Mouse (Mus musculus) C2C12 (cell line): Measurements from ENCODE around the gene Cenpo. TPM values are rescaled to one million over a fixed set of nuclear protein-coding genes. Genes with fewer than 3 reads are reported as not detected.
"Not testable (repeated sequence)": the region's sequence is repeated elsewhere in the genome, so short reads cannot be mapped to it uniquely, and the experiment has no call there.

Experiments
- H3K27me3 ChIP-seq: one replicate; pipeline ENCODE4 v1.6.1; 2011; ENCODE audit not compliant: control insufficient read depth, insufficient read depth, insufficient read length
- H3K36me3 ChIP-seq: one replicate; pipeline ENCODE4 v1.6.1; 2011; ENCODE audit not compliant: control insufficient read depth, insufficient read depth
- H3K4me3 ChIP-seq: one replicate; pipeline ENCODE4 v1.5.1; 2011; ENCODE audit warnings: mild to moderate bottlenecking, control low read depth; ENCODE audit not compliant: poor library complexity, insufficient read depth, severe bottlenecking
- H3K79me2 ChIP-seq: one replicate; pipeline ENCODE4 v1.6.1; 2011; ENCODE audit not compliant: control insufficient read depth, insufficient read depth
- H3K79me3 ChIP-seq: one replicate; pipeline ENCODE4 v1.6.1; 2011; ENCODE audit warnings: low read depth, control low read depth
- H3ac ChIP-seq: one replicate; pipeline ENCODE3; 2011; ENCODE audit warnings: low read depth; ENCODE audit not compliant: control insufficient read depth, insufficient read length
- CEBPB ChIP-seq: IDR thresholded peaks from one replicate; pipeline ENCODE4 v1.6.1; 2011; ENCODE audit warnings: low read depth, mild to moderate bottlenecking, control low read depth, moderate library complexity
- CTCF ChIP-seq: IDR thresholded peaks from one replicate; pipeline ENCODE4 v1.5.1; 2011; ENCODE audit not compliant: control insufficient read depth, insufficient read depth, insufficient read length
- FOSL1 ChIP-seq: IDR thresholded peaks from one replicate; pipeline ENCODE4 v1.8.0; 2011; ENCODE audit warnings: mild to moderate bottlenecking, low read length; ENCODE audit not compliant: poor library complexity, insufficient read depth, severe bottlenecking
- MAX ChIP-seq: IDR thresholded peaks from one replicate; pipeline ENCODE4 v1.6.1; 2011; ENCODE audit warnings: mild to moderate bottlenecking, control low read depth
- MYOD1 ChIP-seq: IDR thresholded peaks from one replicate; pipeline ENCODE4 v1.6.1; 2011; ENCODE audit warnings: low read depth; ENCODE audit not compliant: control insufficient read depth, insufficient read length
- MYOG ChIP-seq: IDR thresholded peaks from one replicate; pipeline ENCODE4 v1.6.1; 2011; ENCODE audit not compliant: control insufficient read depth, insufficient read length; ENCODE audit errors: extremely low read depth
- USF1 ChIP-seq: IDR thresholded peaks from one replicate; pipeline ENCODE4 v1.6.1; 2011; ENCODE audit warnings: low read depth, mild to moderate bottlenecking, control low read depth, moderate library complexity
- polyA plus RNA-seq: library from polyadenylated mRNA; unstranded; fragments of >200 nt; fragmentation: generic; extraction: Trizol; gene quantifications from one replicate; pipeline ENCODE4 v1.2.1, GENCODE M21; 2012; ENCODE audit warnings: missing spikeins

The Cenpo gene
- polyA plus RNA-seq, 1 experiment: 11.8 TPM

DNA sequence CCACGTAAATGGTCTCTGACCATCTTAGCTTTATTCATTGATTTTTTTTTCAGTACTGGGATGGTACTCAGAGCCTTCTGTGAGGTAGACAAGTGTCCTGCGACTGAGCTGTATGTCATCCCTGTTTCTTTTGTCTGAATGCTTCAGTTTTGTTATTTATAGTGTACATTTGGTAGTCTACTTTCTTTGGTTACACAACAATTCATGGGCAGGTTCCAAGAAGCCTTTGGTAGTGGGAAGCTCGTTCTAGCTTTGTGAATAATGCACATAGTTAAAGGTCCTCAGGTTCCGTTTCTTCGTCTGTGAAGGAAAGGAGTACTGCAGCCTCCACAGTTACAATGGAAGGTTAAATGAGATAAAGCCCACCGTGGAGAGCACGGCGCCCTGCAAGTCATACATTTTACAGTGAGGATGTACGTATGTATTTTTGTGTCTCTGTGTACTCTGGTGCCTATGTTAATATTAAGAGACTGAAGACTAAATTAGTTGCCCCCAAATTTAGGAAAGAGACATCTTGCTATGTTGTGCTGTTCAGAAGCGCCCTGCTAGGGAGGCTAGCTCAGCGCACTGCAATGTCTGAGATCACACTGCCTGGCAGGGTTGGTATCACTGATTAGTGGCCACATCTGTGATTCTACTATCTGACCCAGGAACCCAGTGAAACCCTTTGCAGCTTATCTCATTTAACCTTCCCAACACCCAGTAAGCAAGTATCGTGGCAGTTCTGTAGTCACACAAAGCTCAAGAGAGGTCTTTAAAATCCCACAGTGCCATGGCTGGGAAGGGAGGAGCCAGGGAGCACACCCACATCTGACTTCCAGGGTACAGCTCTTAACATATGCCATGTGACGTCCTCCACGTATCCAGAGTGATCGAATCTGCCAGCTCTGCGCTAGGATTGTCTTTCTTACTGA, 18.9 kb upstream of the Cenpo start:
- no peaks in the 10 kb centered on the region for H3K79me3 ChIP-seq
- H3K79me2 ChIP-seq: no peaks in the 10 kb centered on the region
- no peaks in the 10 kb centered on the region for H3K36me3 ChIP-seq
- H3ac ChIP-seq: no peak overlapping the region
- no peaks in the 10 kb centered on the region for H3K27me3 ChIP-seq
- no peak overlapping the region for H3K4me3 ChIP-seq
- no peak for TF ChIP-seq CTCF
- TF ChIP-seq FOSL1: no peak
- no peak for TF ChIP-seq MAX
- TF ChIP-seq CEBPB: no peak

DNA sequence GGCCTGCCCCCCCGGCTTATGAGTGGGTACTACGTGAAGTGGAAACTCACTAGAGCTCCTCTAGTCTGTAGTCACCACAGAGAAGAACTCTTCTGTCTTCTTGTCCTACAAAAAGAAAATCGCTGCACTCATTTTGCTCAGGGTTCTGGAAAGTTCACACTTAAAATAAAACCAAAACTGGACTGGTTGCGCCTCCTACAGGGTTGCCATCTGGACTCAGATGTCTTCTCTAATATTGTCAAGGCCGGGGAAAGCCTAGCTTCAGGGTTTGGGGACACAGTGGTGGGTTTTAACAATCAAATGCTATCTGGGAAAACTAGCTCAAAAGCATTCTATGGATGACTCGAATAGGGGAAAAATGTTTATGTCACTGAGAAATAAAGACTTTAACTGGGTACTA, 15.7 kb upstream of the Cenpo start:
- no peaks in the 10 kb centered on the region for H3K79me2 ChIP-seq
- no peak overlapping the region for H3K4me3 ChIP-seq
- H3K36me3 ChIP-seq: no peaks in the 10 kb centered on the region
- TF ChIP-seq MAX (no peak), MYOD1 (no peak), CEBPB (no peak), USF1 (no peak), CTCF (no peak), FOSL1 (no peak), MYOG (no peak)
- no peaks in the 10 kb centered on the region for H3K79me3 ChIP-seq
- no peaks in the 10 kb centered on the region for H3K27me3 ChIP-seq
- H3ac ChIP-seq: no peak overlapping the region

DNA sequence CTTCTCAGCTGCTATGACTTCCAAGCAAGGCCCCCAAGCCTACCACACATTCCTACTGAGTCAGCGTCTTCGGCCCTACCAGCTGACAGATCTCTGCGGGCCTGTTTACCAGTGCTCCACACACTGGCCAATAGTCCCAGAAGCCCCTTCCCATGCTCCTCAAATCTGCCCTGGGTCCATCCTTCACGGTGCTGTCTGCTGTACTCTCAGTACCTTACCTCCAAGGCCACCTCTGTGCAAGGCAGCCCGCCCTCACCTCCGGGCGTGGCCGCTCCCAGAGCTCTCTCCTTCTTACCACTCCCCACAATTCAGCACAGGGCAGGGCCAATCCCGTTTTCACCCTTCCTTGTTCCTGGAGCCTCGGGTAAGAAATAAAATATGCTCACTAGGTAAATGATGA, 11.6 kb upstream of the Cenpo start:
- Histone ChIP-seq H3ac (no peak overlapping the region), H3K36me3 (no peaks in the 10 kb centered on the region), H3K4me3 (no peak overlapping the region), H3K79me3 (no peaks in the 10 kb centered on the region), H3K27me3 (no peaks in the 10 kb centered on the region), H3K79me2 (no peaks in the 10 kb centered on the region)
- TF ChIP-seq USF1: no peak
- no peak for TF ChIP-seq CEBPB
- TF ChIP-seq CTCF: no peak
- TF ChIP-seq MYOG: no peak
- TF ChIP-seq MAX: no peak
- TF ChIP-seq FOSL1: no peak
- no peak for TF ChIP-seq MYOD1

DNA sequence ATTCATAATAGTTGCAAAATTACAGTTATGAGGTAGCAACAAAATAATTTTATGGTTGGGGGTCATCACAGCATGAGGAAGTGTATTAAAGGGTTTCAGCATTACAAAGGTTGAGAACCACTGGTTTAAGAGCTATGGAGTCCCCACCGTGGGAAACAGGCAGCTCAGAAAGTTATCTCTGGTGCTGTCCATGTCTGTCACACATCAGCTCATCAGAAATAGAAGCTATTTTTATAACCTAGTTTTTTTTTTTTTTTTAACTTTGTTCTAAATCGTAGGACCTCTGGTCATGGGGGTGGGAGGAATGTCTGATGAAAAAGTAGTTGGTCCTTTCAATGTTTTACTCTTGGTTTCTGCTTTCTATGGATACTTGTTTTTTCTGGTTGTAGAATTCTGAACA, 9.7 kb upstream of the Cenpo start:
- Histone ChIP-seq H3K4me3 (no peak overlapping the region), H3K27me3 (no peaks in the 10 kb centered on the region), H3K79me2 (no peaks in the 10 kb centered on the region), H3K79me3 (no peaks in the 10 kb centered on the region), H3K36me3 (no peaks in the 10 kb centered on the region), H3ac (no peak overlapping the region)
- no peak for TF ChIP-seq CEBPB
- no peak for TF ChIP-seq CTCF
- TF ChIP-seq MYOD1: no peak
- no peak for TF ChIP-seq USF1
- TF ChIP-seq MYOG: no peak
- no peak for TF ChIP-seq FOSL1
- no peak for TF ChIP-seq MAX

DNA sequence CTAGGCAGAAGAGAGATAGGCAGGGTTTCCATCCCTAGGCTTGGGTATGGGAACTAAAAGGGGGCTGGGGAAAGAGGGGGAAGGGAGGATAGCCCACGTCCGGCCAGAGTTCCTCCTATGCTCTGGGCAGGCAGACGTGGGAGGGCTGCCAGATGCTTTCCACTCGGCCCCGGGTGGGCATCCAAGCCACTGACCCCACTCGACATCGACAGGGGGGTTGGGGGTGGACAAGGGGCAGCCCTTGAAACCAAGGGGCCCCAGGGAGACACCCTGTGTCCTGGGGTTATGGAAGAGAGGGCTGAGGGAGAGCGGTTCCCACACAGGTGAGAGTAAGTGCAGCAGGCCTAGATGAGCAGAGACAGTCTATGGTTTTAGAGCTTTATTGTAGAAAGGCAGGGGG, 6.2 kb upstream of the Cenpo start:
- not testable (repeated sequence) for H3K79me3 ChIP-seq, H3K36me3 ChIP-seq, H3K4me3 ChIP-seq, H3K79me2 ChIP-seq, H3ac ChIP-seq, H3K27me3 ChIP-seq

DNA sequence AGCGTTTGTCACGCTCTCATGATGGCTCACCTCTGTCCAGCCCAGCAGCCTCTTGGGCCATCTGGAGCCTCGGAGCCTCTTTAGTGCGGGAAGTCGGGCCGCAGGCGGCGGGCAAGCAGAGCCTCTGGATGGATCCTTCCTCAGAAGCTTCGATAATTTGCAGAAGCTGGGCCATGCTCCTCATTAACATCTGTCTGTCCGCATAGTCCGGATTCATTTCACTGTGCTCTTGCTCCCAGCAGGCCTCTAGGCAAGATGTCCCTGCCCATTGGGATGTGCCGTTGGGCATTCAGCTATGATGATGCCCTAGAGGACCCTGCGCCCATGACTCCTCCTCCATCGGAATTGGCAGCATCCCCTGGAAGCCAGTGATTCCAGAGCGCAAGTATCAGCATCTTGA, 3.4 kb upstream of the Cenpo start:
- H3K4me3 ChIP-seq: no peak overlapping the region
- no peaks in the 10 kb centered on the region for H3K36me3 ChIP-seq
- no peaks in the 10 kb centered on the region for H3K27me3 ChIP-seq
- no peak overlapping the region for H3ac ChIP-seq
- H3K79me2 ChIP-seq: peaks cover 18% of the 10 kb centered on the region
- H3K79me3 ChIP-seq: peaks cover 11% of the 10 kb centered on the region
- no peak for TF ChIP-seq USF1
- no peak for TF ChIP-seq MYOG
- TF ChIP-seq MAX: no peak
- no peak for TF ChIP-seq FOSL1
- TF ChIP-seq MYOD1: no peak
- no peak for TF ChIP-seq CEBPB
- no peak for TF ChIP-seq CTCF
